Mouse (Mus musculus): ENCODE data around the gene Sim2. TPM values are rescaled to one million over a fixed set of nuclear protein-coding genes. Genes with fewer than 3 reads are reported as not detected.

The Sim2 gene
- polyA plus RNA-seq, 1 experiment: not detected

- TF ChIP-seq CTCF (IDR thresholded peaks at IDR 0.05; ENCODE audit: low read depth, low read length) (no peak), POLR2A (IDR thresholded peaks at IDR 0.05; ENCODE audit: insufficient read depth, low read length) (no peak), EP300 (IDR thresholded peaks at IDR 0.05; ENCODE audit: insufficient read depth, low read depth, low read length) (no peak)
- H3K36me3 ChIP-seq (ENCODE audit: control insufficient read depth, insufficient read depth, low read length, poor library complexity, severe bottlenecking): no peaks in the 10 kb centered on the region
- H3K4me1 ChIP-seq (ENCODE audit: control insufficient read depth, insufficient read depth, low read length): peaks cover 5% of the 10 kb centered on the region
- no peak overlapping the region for H3K9ac ChIP-seq (ENCODE audit: low read depth, poor library complexity, severe bottlenecking)
- H3K27ac ChIP-seq (ENCODE audit: insufficient read depth, low read length): no peak overlapping the region
- H3K27me3 ChIP-seq (ENCODE audit: control insufficient read depth, insufficient read depth, low read length, poor library complexity, severe bottlenecking): no peaks in the 10 kb centered on the region
- H3K9me3 ChIP-seq (replicated peaks; ENCODE audit: control insufficient read depth, insufficient read depth, low read length, poor library complexity, severe bottlenecking): no peaks in the 10 kb centered on the region
- no peak overlapping the region for H3K4me3 ChIP-seq (ENCODE audit: low read depth, low read length)
Observed at GRCm38 (mm10) chr16:94175366-94175986, 90.7 kb downstream of the Sim2 start.

Other genes with a start within 250 kb of the Sim2 start
- 63.0 and 63.8 TPM in 2 replicates for gene Chaf1b, start 201.0 kb upstream of the Sim2 start, polyA plus RNA-seq (2011; ENCODE audit: insufficient read depth, insufficient read length, low read depth, missing spikeins)
- 0.42 TPM in 1 of 2 replicates, not detected in the other for gene Cldn14, start 76.1 kb upstream of the Sim2 start, polyA plus RNA-seq (2011; ENCODE audit: insufficient read depth, insufficient read length, low read depth, missing spikeins)
- gene Hlcs, start 228.6 kb downstream of the Sim2 start, polyA plus RNA-seq (2011; ENCODE audit: insufficient read depth, insufficient read length, low read depth, missing spikeins): 12.6 and 14.1 TPM in 2 replicates
- gene Ripply3, start 243.5 kb downstream of the Sim2 start, polyA plus RNA-seq (2011; ENCODE audit: insufficient read depth, insufficient read length, low read depth, missing spikeins): 0.87 and 0.91 TPM in 2 replicates